Mouse (Mus musculus): ENCODE measurements around the gene Armh1.
A peak's percentile ranks its signal among the peaks of the same experiment; 100 is the strongest.

GRCm38 (mm10) chr4:117288927-117289801 is 37.2 kb upstream of the Armh1 start:
- TF ChIP-seq POLR2A (IDR thresholded peaks at IDR 0.05; ENCODE audit: extremely low read depth, insufficient read depth, low read length) (peak; percentile 51; the same call in 1 of the 2 replicates), CTCF (IDR thresholded peaks at IDR 0.05; ENCODE audit: extremely low read depth, insufficient read depth, low read length) (no peak)
